Mouse (Mus musculus): Measurements from ENCODE around the gene Usp39. TPM values are rescaled to one million over a fixed set of nuclear protein-coding genes. Genes with fewer than 3 reads are reported as not detected.
A peak's percentile ranks its signal among the peaks of the same experiment; 100 is the strongest.

Gene Usp39
- total RNA-seq, 1 experiment from 2014 or later, result 35.3 TPM

DNA sequence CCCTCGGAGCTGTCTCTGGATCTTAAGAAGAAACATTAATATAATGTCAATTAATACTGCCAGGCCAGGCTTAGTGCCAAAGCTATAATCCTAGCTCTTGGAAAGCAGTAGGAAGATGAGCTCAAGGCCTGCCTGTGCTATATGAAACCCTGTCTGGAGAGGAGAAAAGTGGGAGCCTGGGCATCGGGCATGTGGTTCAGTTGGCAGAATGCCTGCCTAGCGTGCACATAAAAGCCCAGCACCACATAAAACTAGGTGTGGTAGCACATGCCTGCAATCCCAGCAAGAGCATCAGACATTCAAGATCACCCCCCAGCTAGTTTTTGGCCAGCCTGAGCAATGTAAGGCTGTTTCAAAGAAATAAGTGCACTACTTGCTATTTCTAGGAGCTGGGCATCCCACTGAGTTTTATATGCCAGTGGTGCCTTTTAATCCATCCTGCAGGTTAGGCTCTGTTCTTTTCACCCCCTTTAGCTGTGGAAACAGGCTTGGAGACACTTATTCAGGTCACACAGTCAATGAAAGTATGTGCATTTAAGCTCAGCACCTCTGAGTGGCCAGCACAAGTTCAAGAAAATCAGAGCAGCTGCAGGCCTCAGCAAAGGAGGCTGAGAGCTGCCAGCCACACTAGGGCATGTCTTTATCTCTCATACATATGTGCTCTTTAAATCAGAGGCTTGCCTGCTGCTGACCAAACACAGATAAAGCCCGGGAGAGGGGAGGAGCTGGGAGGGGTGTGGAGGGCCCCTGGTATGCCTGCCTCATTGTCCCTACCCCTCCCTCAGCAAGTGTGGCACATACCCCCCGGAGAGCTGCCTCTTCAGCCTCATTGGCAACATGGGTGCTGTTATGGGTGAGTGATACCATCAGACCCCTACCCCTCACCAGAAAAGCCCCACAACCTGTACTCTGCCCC is 12.4 kb upstream of the Usp39 start:
- no peak for ATAC-seq (replicated peaks; ENCODE audit: insufficient number of reproducible peaks, low FRiP score, low TSS enrichment, poor library complexity, severe bottlenecking)

DNA sequence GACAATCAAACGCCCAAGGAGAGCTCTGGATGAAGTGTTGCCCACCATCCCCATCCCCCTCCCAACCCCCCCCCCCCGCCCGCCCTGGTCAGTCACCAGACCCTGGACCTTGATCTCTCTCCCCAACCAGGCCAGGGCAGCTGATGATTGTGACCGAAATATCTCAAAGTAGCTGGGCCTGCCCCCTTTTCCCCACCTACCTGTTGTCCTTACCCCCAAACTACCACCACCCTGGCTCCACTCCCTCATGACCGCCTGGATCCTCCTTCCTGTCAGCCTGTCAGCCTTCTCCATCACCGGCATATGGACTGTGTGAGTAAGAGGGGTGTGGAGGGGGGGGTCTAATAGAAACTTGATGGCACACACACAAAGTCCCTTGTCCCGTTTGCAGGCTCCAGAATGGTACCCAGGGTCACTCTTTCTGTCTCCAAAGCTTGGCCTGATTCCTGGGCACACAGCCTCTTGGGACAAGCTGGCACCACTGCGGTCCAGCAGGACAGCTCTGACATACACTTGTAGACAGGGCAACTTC is 11.1 kb upstream of the Usp39 start:
- no peak for ATAC-seq (replicated peaks; ENCODE audit: insufficient number of reproducible peaks, low FRiP score, low TSS enrichment, poor library complexity, severe bottlenecking)

DNA sequence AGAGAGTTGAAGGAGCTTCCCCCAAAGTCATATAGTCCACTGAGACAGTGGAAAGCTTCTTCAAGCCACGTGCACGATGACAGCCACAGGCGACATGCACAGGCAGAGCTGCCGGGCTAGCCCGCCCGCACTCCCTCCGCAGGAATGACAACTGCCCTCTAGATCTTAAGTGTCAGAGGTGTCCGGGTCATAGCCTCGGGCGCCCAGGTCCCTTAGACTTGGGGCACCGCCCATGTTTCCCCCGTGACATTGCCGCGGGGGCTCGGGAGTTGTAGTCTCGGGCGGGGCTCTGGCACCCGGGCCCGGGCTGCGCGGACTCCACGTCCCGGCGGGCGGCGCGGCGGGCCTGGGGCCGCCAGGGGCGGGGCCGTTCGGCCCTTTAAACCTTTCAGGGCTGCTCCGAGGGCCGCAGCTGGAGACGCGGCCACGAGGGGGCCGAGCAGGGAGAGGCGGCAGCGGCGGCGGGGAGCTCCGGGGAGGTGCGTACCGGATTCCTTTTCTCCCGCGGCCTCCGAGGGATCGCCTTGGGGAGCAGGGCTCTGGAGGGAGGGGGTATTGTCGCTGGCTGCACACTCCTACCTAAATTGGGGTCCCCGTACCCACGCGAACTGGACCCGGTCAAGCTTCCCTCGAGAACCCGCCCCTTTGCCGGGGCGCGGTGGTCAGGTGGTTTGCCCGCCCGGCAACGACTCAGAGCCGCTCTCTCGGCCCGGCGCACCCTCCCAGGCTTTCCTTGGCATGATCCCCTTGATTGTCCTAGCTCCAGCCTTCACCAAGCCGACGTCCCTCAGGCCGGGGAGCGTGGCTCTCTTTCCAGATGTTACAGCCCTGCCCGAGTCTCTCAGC is 10.3 kb upstream of the Usp39 start, which contains the start of gene Tmem150a:
Tmem150a (plus strand) TSS at position 382 of the 846 bp plus-strand sequence.
- ATAC-seq (replicated peaks; ENCODE audit: insufficient number of reproducible peaks, low FRiP score, low TSS enrichment, poor library complexity, severe bottlenecking), result peak; percentile 20; the same call in 1 of the 2 replicates

DNA sequence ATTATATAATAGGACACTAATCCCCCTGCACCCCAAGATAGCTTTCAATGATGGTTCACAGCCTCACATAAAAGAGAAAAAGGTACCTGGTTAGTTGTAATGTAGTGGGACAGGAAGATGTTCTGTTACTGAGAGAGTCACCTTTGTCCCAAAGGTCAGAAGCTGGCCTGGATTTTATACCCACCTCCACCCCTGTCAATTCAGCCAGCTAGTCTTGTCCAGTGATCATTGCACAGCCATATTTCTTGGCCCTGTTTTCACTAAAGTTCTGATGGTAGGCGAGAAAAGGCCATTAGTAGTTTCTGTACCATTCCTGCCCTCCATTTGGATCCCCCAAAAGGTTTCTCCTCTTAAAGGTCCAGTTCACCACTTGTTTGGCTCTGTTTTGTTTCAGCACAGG is 9.0 kb upstream of the Usp39 start:
- ATAC-seq (replicated peaks; ENCODE audit: insufficient number of reproducible peaks, low FRiP score, low TSS enrichment, poor library complexity, severe bottlenecking), result no peak

DNA sequence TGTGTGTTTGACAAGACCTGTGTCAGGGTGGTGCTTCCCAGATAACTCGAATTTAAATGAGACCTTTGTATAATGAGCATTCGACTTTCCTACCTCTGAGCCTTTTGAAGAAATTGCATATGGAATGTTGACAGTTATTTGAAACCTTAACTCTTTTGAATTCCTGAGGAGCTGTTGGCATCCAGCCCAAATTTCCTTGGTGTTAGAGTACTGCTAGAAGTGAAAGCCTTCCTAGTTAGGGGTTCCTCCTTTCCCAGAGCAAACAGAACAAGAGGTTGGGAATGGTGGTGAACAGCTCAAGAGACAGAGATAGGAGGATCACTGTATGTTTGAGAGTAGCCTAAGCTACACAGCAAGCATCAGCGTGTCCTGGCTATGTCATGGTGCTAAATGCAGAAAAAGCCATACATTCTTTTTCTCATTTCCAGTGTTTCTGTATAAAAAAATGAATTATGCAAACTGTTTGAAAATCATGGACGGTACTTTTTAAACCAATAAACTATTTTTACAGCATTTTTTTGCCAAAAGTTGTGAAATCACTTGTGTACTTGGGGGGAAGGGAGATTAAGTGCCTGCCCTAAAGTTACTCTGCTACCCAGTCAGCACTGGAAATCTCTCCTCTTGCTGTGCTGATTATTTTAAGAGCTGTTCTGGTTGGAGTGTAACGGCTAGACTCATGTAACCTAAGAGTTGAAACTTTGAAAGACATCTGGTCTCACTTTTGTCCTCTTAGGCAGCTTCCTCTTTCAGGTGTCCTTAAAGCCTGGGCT is 7.8 kb upstream of the Usp39 start:
- ATAC-seq (replicated peaks; ENCODE audit: insufficient number of reproducible peaks, low FRiP score, low TSS enrichment, poor library complexity, severe bottlenecking), result no peak

DNA sequence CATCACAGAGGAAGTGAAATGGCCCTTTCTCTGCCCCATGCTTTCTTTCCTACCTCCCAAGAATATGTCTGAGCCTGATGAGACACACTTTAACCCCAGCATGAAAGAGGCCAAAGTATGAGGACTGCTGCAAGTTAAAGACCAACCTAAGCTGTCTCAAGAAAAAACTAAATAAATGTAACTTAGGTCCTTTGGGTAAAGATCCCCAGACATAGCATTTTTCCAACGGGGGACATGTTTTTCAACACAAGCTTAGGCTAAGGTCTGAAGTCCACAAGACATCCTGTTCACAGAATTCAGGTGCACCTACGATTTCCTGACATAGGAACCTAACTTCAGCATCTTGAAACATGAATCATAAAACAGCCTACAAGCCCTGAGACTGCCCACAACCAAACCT is 5.2 kb upstream of the Usp39 start:
- no peak for ATAC-seq (replicated peaks; ENCODE audit: insufficient number of reproducible peaks, low FRiP score, low TSS enrichment, poor library complexity, severe bottlenecking)

DNA sequence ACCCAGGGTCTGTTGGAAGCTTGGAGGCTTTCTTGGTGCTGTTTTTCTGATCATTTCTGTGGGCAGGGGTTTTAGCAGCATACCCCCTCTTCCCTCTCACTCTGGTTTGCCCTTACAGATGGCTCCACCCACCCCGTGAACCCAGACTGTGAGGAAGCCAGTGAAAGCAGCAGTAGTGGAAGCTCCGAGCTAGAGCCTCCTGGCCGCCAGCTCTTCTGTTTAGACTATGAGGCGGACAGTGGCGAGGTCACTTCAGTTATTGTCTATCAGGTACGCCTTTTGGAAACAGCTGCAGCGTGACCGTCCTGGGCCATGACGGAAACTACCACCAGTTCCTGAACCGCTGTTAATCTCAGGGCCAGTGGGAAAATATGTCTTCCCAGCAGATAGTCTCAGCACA is 3.4 kb upstream of the Usp39 start:
- no peak for ATAC-seq (replicated peaks; ENCODE audit: insufficient number of reproducible peaks, low FRiP score, low TSS enrichment, poor library complexity, severe bottlenecking)

DNA sequence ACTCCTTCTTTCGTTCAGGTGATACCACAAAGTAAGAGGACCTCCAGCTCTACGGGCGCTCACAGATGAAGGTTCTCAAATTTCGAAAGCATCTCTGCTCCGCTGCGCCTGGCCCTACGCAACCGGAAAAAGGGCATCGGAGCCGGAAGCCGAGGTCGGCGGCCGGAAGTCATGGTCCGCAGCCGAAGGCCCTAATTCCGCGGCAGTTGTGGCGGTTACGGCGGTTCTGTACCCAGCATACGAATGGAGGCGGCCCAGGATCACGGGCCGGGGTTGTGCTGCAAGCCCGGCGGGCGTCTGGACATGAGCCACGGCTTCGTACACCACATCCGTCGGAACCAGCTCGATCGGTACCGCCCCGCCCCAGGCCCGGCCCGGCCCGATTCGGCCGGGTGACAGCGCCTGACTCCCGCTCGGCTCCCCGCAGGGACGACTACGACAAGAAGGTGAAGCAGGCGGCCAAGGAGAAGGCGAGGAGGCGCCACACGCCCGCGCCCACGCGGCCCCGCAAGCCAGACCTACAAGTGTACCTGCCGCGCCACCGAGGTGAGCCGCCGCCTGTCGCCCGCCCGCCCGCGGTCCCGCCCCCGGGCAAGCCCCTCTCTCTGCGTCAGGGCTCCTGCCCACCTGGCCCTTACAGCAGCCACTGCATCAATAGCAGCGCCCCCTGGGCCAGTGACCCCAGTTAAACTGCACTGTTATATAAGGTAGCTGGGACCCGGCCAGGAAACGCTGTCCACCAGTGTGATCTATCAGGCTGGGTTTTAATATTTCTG is 2.4 kb upstream of the Usp39 start, which contains the start of gene 0610030E20Rik:
0610030E20Rik (plus strand) TSS at position 152 of the 776 bp plus-strand sequence.
- ATAC-seq (replicated peaks; ENCODE audit: insufficient number of reproducible peaks, low FRiP score, low TSS enrichment, poor library complexity, severe bottlenecking), result peak; percentile 69

DNA sequence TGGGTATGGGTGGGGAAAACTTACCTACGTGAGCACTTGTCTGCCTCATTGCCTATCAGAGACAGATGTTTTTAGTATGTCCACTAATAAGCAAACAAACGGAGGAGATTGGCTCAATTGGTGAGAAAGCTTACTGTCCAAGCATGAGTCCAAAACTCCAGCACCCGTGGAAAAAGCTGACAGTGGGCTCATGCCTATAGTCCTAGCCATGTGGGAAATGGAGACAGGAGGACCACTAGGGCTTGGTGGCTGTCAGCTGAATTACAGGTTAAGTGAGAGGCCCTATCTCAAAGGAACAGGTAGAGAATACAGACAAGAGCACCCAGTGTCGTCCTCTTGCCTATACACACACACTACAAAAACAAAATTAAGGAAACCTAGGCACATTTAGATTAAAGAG is 1.3 kb upstream of the Usp39 start:
- ATAC-seq (replicated peaks; ENCODE audit: insufficient number of reproducible peaks, low FRiP score, low TSS enrichment, poor library complexity, severe bottlenecking), result no peak

DNA sequence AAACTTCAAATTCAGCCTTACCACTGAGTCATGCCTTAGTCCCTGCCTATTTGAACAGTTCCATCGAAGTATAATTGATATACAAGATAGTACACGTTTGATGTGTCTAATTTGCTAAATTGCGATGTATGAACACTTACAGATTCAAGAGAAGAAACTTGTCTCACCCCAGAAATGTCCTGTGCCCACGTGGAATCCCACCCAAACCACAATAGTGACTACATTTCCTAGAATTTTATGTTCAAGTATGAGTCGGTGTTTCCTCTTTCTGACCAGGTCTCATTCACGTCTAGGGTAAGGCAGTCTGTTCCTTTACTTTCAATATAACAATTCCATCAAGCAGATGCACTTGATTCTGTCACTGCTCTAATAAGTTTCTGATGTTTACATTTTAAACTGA is 649 bp upstream of the Usp39 start:
- no peak for ATAC-seq (replicated peaks; ENCODE audit: insufficient number of reproducible peaks, low FRiP score, low TSS enrichment, poor library complexity, severe bottlenecking)

DNA sequence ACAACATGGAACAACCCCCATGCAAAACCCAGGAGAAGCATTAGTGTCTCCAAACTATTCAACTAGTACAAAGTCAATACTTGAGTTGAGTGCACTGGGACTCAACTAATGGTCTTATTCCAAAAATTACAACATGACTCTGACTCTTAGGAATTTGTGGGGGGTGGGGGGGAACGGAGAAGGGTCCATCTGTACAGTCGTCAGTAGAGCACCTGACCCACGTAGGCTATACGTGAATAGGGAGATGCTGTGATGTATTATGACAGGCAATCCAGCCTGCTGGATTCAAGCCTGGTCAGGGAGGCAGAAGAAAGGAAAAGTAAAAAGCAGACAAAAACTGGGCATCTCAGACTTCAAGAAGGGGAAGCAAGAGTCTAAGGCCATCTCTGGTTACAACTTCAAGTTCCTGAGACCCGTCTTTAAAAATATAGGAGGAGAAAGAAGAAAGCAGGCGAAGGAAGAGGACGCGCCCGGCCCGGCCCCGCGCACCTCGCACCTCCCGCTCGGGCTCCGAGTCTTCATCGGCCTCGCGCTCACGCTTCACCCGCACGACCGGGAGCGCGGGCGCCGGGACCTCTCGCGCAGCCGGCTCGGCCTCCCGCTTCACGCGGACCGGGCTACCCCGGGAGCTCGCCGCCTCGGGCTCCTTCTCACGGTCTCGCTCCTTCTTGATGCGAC is 449 bp downstream of the Usp39 start:
- ATAC-seq (replicated peaks; ENCODE audit: insufficient number of reproducible peaks, low FRiP score, low TSS enrichment, poor library complexity, severe bottlenecking), result no peak

DNA sequence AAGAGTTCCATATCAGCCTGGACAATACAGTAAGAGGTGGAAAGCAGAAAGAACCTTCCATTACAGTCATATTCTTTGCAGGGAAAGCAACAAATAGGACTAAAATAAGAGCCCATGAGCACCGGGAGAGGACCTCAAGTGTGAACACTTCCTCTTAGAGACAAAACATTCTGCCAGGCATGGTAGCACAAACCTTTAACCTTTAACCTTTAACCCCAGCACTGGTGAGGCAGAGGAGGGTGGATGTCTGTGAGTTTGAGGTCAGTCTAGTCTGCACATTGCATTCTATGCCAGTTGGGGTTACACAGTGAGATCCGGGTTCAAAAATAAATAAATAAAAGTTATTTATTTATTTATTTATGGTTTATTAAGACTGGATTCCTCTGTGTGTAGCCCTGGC is 4.5 kb downstream of the Usp39 start:
- no peak for ATAC-seq (replicated peaks; ENCODE audit: insufficient number of reproducible peaks, low FRiP score, low TSS enrichment, poor library complexity, severe bottlenecking)

DNA sequence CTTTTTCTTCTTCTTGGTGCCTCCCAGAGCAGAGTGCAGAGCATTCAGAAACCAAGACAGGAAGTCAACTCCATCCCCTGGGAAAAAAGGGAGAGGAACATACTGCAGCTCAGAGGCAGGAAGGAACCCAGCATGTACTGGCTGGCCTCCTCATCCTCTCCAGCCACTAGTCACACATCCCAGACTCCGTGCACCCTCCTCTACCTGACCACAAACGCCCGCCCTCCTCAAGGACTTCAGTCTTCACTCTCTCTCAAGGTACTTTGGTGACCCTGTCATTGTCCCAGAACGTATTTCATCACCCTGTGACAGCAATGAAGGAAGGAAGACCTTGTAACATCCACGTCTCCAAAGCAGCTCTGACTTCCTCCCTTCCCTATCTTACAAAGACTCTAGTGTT is 11.9 kb downstream of the Usp39 start:
- no peak for ATAC-seq (replicated peaks; ENCODE audit: insufficient number of reproducible peaks, low FRiP score, low TSS enrichment, poor library complexity, severe bottlenecking)

DNA sequence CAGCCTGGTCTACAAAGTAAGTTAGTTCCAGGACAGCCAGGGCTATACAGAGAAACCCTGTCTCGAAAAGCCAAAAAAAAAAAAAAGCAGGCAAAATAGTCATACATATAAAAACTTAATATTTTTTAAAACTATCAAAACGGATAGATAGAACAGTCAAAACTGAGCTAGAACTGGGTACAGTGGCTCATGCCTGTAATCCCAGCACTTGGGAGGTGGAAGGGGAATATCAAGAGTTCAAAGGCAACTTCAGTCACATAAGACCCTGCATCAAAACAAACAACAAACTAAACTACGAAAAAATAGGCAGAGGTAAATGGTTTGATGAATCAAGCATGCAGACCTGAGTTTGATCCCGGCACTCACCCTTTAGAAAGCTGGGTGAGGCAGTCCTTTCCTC is 14.9 kb downstream of the Usp39 start:
- ATAC-seq (replicated peaks; ENCODE audit: insufficient number of reproducible peaks, low FRiP score, low TSS enrichment, poor library complexity, severe bottlenecking), result no peak

DNA sequence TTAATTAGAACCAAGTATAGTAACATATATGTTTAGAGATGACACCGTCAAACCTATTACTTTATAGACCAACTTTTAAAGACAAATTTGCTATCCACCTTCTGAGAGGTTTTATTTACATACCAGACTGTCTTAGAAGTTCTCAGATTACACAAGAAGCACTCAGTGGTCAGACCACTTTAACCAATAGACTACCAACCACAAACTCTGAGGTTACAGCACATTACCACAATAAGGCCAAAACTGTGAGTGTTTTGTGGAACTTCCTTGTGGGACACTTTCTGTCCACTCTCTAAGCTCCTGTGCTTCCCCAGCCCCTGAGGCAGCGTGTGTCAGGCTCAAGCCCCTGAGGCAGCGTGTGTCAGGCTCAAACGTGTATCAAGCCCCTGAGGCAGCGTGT is 16.0 kb downstream of the Usp39 start:
- ATAC-seq (replicated peaks; ENCODE audit: insufficient number of reproducible peaks, low FRiP score, low TSS enrichment, poor library complexity, severe bottlenecking), result no peak

DNA sequence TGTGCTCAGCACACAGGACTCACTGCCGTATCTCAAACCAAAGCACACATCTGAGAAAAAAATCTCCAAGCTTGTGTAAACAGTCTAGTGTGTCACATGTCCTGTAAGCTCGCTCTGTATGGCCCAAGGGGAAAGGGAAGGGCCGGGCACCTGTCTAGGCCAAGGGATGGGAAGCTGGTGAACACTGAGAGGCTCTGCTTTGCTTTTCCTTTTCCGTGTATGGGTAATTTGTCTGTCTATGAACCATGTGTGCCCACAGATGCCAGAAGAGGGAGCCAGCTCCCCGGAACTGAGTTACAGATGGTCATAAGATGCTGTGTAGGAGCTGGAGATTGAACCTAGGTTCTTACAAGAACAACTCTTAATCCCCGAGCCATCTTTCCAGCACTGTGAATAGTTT is 18.7 kb downstream of the Usp39 start:
- ATAC-seq (replicated peaks; ENCODE audit: insufficient number of reproducible peaks, low FRiP score, low TSS enrichment, poor library complexity, severe bottlenecking), result no peak

DNA sequence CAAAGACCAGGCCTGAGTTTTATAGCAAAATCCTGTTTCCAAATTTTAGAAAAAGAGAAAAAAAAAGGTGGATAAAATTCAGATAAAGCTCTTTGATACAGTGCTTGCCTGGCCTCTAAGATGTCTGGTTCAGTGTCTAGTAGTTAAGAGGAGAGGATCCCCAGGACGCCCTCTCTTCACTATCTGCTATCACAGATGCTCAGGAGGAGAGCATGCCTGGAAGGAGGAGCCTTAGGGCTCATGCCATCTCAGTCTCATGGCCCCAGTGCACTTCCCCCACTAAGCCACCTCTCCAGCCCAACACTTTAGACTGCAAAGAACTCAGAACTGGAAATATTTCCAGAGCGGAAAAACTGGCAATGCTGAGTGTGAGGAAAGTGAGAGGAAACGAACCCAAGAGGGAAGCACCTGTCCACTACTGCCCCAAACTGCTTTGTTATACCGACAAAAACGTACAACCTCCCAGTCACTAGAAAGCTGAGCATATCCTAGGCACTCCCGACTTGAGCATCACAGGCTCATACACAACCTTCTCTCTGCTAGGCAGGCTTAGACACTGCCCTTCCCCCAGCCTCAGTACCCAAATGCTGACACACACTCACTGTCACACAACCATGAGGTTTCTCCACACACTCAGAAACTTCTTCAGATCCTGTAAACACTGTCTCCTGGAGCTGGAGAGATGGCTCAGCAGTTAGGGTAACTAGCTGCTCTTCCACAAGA is 21.0 kb downstream of the Usp39 start:
- no peak for ATAC-seq (replicated peaks; ENCODE audit: insufficient number of reproducible peaks, low FRiP score, low TSS enrichment, poor library complexity, severe bottlenecking)

Data from monocyte, adult 5-6 weeks (primary cell).